Mouse (Mus musculus) spleen, postnatal 10 days (tissue): ENCODE data around the gene Pdcd10.
A peak's percentile ranks its signal among the peaks of the same experiment; 100 is the strongest.

Source experiments
- DNase-seq, 2 experiments: peaks; one replicate each; pipeline ENCODE4 v3.0.0; 2021 to 2022; ENCODE audit warnings: low spot score in 2 of 2

The Pdcd10 gene

GRCm38 (mm10) chr3:75556695-75557291 lies at the start of gene Pdcd10:
Gene Pdcd10, minus strand, starts transcription at chr3:75556856.
- DNase-seq, result peak; percentile 98 to 100

GRCm38 (mm10) chr3:75584898-75585297 lies 28.2 kb upstream of the Pdcd10 start:
- no peak for DNase-seq

- DNase-seq, result no peak
These were observed 26.6 kb upstream of the Pdcd10 start for GRCm38 (mm10) chr3:75583293-75583692.

GRCm38 (mm10) chr3:75579352-75579751 lies 22.7 kb upstream of the Pdcd10 start:
- DNase-seq, result peak; percentile 31 to 71

- DNase-seq, result no peak
These were observed 18.9 kb upstream of the Pdcd10 start for GRCm38 (mm10) chr3:75575582-75575981.

- no peak for DNase-seq
These were observed 17.4 kb upstream of the Pdcd10 start for GRCm38 (mm10) chr3:75574074-75574473.

GRCm38 (mm10) chr3:75557292-75557691 lies 636 bp upstream of the Pdcd10 start, which contains the start of gene Serpini1:
Gene Serpini1, plus strand, starts transcription at chr3:75557547.
- DNase-seq, result peak in 1 of 2 experiments; percentile 90

- no peak for DNase-seq
These were observed 448 bp downstream of the Pdcd10 start for GRCm38 (mm10) chr3:75556121-75556694.

- no peak for DNase-seq
These were observed 5.4 kb downstream of the Pdcd10 start for GRCm38 (mm10) chr3:75551248-75551647.

- no peak for DNase-seq
These were observed 12.4 kb downstream of the Pdcd10 start for GRCm38 (mm10) chr3:75544287-75544686.

GRCm38 (mm10) chr3:75542852-75543251 lies 13.8 kb downstream of the Pdcd10 start:
- peak in 1 of 2 experiments; percentile 51 for DNase-seq

GRCm38 (mm10) chr3:75541259-75541658 lies 15.4 kb downstream of the Pdcd10 start:
- DNase-seq, result no peak

- DNase-seq, result no peak
These were observed 22.4 kb downstream of the Pdcd10 start for GRCm38 (mm10) chr3:75534045-75534834.

- DNase-seq, result no peak
These were observed 25.6 kb downstream of the Pdcd10 start for GRCm38 (mm10) chr3:75531074-75531473.

- no peak for DNase-seq
These were observed 34.1 kb downstream of the Pdcd10 start for GRCm38 (mm10) chr3:75522527-75522926.

GRCm38 (mm10) chr3:75521314-75521713 lies 35.3 kb downstream of the Pdcd10 start:
- DNase-seq, result no peak

GRCm38 (mm10) chr3:75517631-75518250 lies 38.9 kb downstream of the Pdcd10 start:
- peak; percentile 30 to 78 for DNase-seq

- DNase-seq, result no peak
These were observed 57.4 kb downstream of the Pdcd10 start for GRCm38 (mm10) chr3:75498961-75499960.

- no peak for DNase-seq
These were observed 63.7 kb downstream of the Pdcd10 start for GRCm38 (mm10) chr3:75492913-75493312.

GRCm38 (mm10) chr3:75482056-75482455 lies 74.6 kb downstream of the Pdcd10 start, which contains the start of gene Wdr49:
Gene Wdr49, minus strand, starts transcription at chr3:75482156.
- DNase-seq, result no peak

- no peak for DNase-seq
These were observed 81.5 kb downstream of the Pdcd10 start for GRCm38 (mm10) chr3:75475106-75475505.
